Comparison of ENCODE assay signal across 10 mouse cellular contexts in genomic region chr2:75991581-75992205, GRCm38 (mm10). TPM values are rescaled to one million over a fixed set of nuclear protein-coding genes. Genes with fewer than 3 reads are reported as not detected.
A peak's percentile ranks its signal among the peaks of the same experiment; 100 is the strongest.
DNase-seq lines count a peak whose midpoint lies in the region; ATAC-seq and TF ChIP-seq lines count a peak whose summit lies in the region.
"Had no signal": no experiment of that assay in that cellular context is flagged by ENCODE, and none has a peak within 500 bp of the region (broad histone marks: within the 10 kb centered on the region; RNA-seq: fewer than 3 reads in every experiment).

No protein-coding gene starts in this region.

- 0 out of 4 replicates have a peak overlapping the region, but pooled peaks of 1 of the 2 experiments have one; percentile 19 for H3K27ac ChIP-seq in heart, embryonic 14.5 days (replicated peaks in 1 of 2; ENCODE audit: control insufficient read depth in 1 of 2, insufficient read depth in 1 of 2, low read depth in 2 of 2, low read length in 2 of 2)
- H3K27ac ChIP-seq in stomach, embryonic 16.5 days (ENCODE audit: low read length) = 0 out of 2 replicates have a peak overlapping the region, but pooled peaks have one; percentile 19
- no peak overlapping the region for H3K27ac ChIP-seq in stomach, postnatal 0 days (replicated peaks)
- 0 out of 2 replicates have a peak overlapping the region, but pooled peaks have one; percentile 25 for H3K27ac ChIP-seq in hindbrain, embryonic 16.5 days (ENCODE audit: low read depth, low read length)

- H3K4me2 ChIP-seq in heart, embryonic 14.5 days (ENCODE audit: low read length) = peak overlapping the region; percentile 42
- H3K4me2 ChIP-seq in stomach, embryonic 16.5 days (ENCODE audit: low read depth, low read length) = no peak overlapping the region
- H3K4me2 ChIP-seq in stomach, postnatal 0 days (replicated peaks; ENCODE audit: low read depth) = no peak overlapping the region
- H3K4me2 ChIP-seq in hindbrain, embryonic 16.5 days (ENCODE audit: low read length) = no peak overlapping the region
- H3K4me2 ChIP-seq: hindbrain, embryonic 15.5 days had no signal

- no peaks in the 10 kb centered on the region for H3K27me3 ChIP-seq in heart, embryonic 14.5 days (ENCODE audit: control insufficient read depth, insufficient read depth, low read length)
- H3K27me3 ChIP-seq in stomach, embryonic 16.5 days (ENCODE audit: control insufficient read depth, insufficient read depth, low read length) = no peaks in the 10 kb centered on the region
- H3K27me3 ChIP-seq in stomach, postnatal 0 days (ENCODE audit: control insufficient read depth, insufficient read depth, low read length) = no peaks in the 10 kb centered on the region
- H3K27me3 ChIP-seq in hindbrain, embryonic 16.5 days (replicated peaks; ENCODE audit: control insufficient read depth, insufficient read depth, low read length) = no peaks in the 10 kb centered on the region
- H3K27me3 ChIP-seq: hindbrain, embryonic 15.5 days had no signal

- intact Hi-C loops in heart, postnatal 14 days (cut with DNase I) = loop anchor here (2.0 kb wide), 1 partner anchor 79 kb away; no protein-coding TSS in a partner anchor

- H3K9me3 ChIP-seq in heart, embryonic 14.5 days (ENCODE audit: control insufficient read depth, low read length) = no peaks in the 10 kb centered on the region
- no peaks in the 10 kb centered on the region for H3K9me3 ChIP-seq in stomach, embryonic 16.5 days (replicated peaks; ENCODE audit: control insufficient read depth, low read length)
- no peaks in the 10 kb centered on the region for H3K9me3 ChIP-seq in stomach, postnatal 0 days (ENCODE audit: control insufficient read depth, low read length)
- H3K9me3 ChIP-seq in hindbrain, embryonic 16.5 days (ENCODE audit: control insufficient read depth, low read length) = no peaks in the 10 kb centered on the region
- H3K9me3 ChIP-seq: hindbrain, embryonic 15.5 days had no signal

- H3K36me3 ChIP-seq in heart, embryonic 14.5 days (ENCODE audit: control insufficient read depth, insufficient read depth, low read length) = no peaks in the 10 kb centered on the region
- no peaks in the 10 kb centered on the region for H3K36me3 ChIP-seq in stomach, embryonic 16.5 days (ENCODE audit: control insufficient read depth, insufficient read depth, low read length)
- no peaks in the 10 kb centered on the region for H3K36me3 ChIP-seq in stomach, postnatal 0 days (ENCODE audit: control insufficient read depth, insufficient read depth, low read length)
- H3K36me3 ChIP-seq in hindbrain, embryonic 16.5 days (ENCODE audit: control insufficient read depth, insufficient read depth, low read length) = no peaks in the 10 kb centered on the region
- H3K36me3 ChIP-seq: hindbrain, embryonic 15.5 days had no signal

- TF ChIP-seq CTCF in stomach, postnatal 0 days (IDR thresholded peaks at IDR 0.05; ENCODE audit: low read depth) = no peak

- ATAC-seq in heart, embryonic 14.5 days (ENCODE audit: insufficient number of reproducible peaks, insufficient read depth, low FRiP score, low read depth) = 0 out of 2 replicates have a peak, but pooled peaks have one; percentile 47
- peak; percentile 47; the same call in 1 of the 2 replicates for ATAC-seq in stomach, embryonic 16.5 days (ENCODE audit: insufficient read depth, low FRiP score)
- no peak for ATAC-seq in stomach, postnatal 0 days (ENCODE audit: low FRiP score, low TSS enrichment)
- no peak for ATAC-seq in hindbrain, embryonic 16.5 days
- ATAC-seq: Patski had no signal

- no peak for TF ChIP-seq EP300 in stomach, postnatal 0 days (optimal IDR thresholded peaks at IDR 0.05)

- H3K4me3 ChIP-seq in heart, embryonic 14.5 days (ENCODE audit: control insufficient read depth in 1 of 2, insufficient read depth in 1 of 2, low read depth in 1 of 2, low read length in 2 of 2) = no peak overlapping the region
- H3K4me3 ChIP-seq in stomach, embryonic 16.5 days (replicated peaks; ENCODE audit: low read length) = no peak overlapping the region
- no peak overlapping the region for H3K4me3 ChIP-seq in stomach, postnatal 0 days (ENCODE audit: low read depth, low read length)
- H3K4me3 ChIP-seq in hindbrain, embryonic 16.5 days (ENCODE audit: low read length) = no peak overlapping the region
- H3K4me3 ChIP-seq: hindbrain, embryonic 15.5 days had no signal

- peaks cover 8 to 12% of the 10 kb centered on the region in 2 experiments for H3K4me1 ChIP-seq in heart, embryonic 14.5 days (ENCODE audit: control insufficient read depth in 2 of 2, insufficient read depth in 2 of 2, low read length in 2 of 2)
- H3K4me1 ChIP-seq in stomach, embryonic 16.5 days (ENCODE audit: control insufficient read depth, insufficient read depth, low read length) = peaks cover 19% of the 10 kb centered on the region
- peaks cover 6% of the 10 kb centered on the region; the same call in 1 of the 2 replicates for H3K4me1 ChIP-seq in stomach, postnatal 0 days (replicated peaks; ENCODE audit: control insufficient read depth, insufficient read depth)
- H3K4me1 ChIP-seq in hindbrain, embryonic 16.5 days (ENCODE audit: control insufficient read depth, insufficient read depth, low read depth, low read length) = peaks cover 10% of the 10 kb centered on the region

- H3K9ac ChIP-seq in heart, embryonic 14.5 days (ENCODE audit: low read length) = no peak overlapping the region
- H3K9ac ChIP-seq in stomach, embryonic 16.5 days (ENCODE audit: low read length) = no peak overlapping the region
- no peak overlapping the region for H3K9ac ChIP-seq in stomach, postnatal 0 days (ENCODE audit: low read length)
- H3K9ac ChIP-seq in hindbrain, embryonic 16.5 days (ENCODE audit: low read depth, low read length) = no peak overlapping the region
- H3K9ac ChIP-seq: hindbrain, embryonic 15.5 days had no signal

- no peak for DNase-seq in heart, postnatal 14 days
- no peak for DNase-seq in stomach, postnatal 0 days (ENCODE audit: low spot score)
- no peak for DNase-seq in gastrocnemius, postnatal 10 days
- DNase-seq in retina, postnatal 1 day = no peak
- no peak for DNase-seq in right cerebral cortex, adult 2 months (ENCODE audit: low spot score in 2 of 2)

- 23% methylated on average over 6 of the region's 6 CpGs for WGBS in heart, embryonic 14.5 days
- WGBS in stomach, embryonic 16.5 days = 31% methylated on average over 6 of the region's 6 CpGs
- WGBS in stomach, postnatal 0 days = 24% methylated on average over 6 of the region's 6 CpGs
- 52% methylated on average over 6 of the region's 6 CpGs for WGBS in hindbrain, embryonic 16.5 days

RNA-seq across cellular contexts. Expression of gene Ttc30a1, which starts 9.9 kb away (rescaled TPM):
- polyA plus RNA-seq in heart, embryonic 14.5 days (2014; fragmentation: Nextera tagmentation; extraction: Ambion mirVana) = 5.8 and 6.5 TPM in 2 replicates
- 1 to 10 TPM; 1.9 to 2.4 TPM for total RNA-seq in heart, postnatal 14 days (2021)
- polyA plus RNA-seq in stomach, embryonic 16.5 days (2015; fragmentation: Nextera tagmentation; extraction: Ambion mirVana) = 7.2 and 7.6 TPM in 2 replicates
- polyA plus RNA-seq in stomach, postnatal 0 days (2015; fragmentation: Nextera tagmentation; extraction: Ambion mirVana) = 3.3 and 3.8 TPM in 2 replicates
- 8.9 and 9.2 TPM in 2 replicates for polyA plus RNA-seq in hindbrain, embryonic 16.5 days (2015; fragmentation: Nextera tagmentation; extraction: Ambion mirVana)
- total RNA-seq in gastrocnemius, postnatal 10 days (2021) = 1 to 10 TPM; 1.4 to 1.5 TPM

RNA-seq across cellular contexts. Expression of gene Ttc30a2, which starts 13.7 kb away (rescaled TPM):
- polyA plus RNA-seq in heart, embryonic 14.5 days (2014; fragmentation: Nextera tagmentation; extraction: Ambion mirVana) = 1.1 and 1.9 TPM in 2 replicates
- 1 to 10 TPM; 1.1 TPM for total RNA-seq in heart, postnatal 14 days (2021)
- 0.35 and 0.67 TPM in 2 replicates for polyA plus RNA-seq in stomach, embryonic 16.5 days (2015; fragmentation: Nextera tagmentation; extraction: Ambion mirVana)
- polyA plus RNA-seq in stomach, postnatal 0 days (2015; fragmentation: Nextera tagmentation; extraction: Ambion mirVana) = 0.17 and 0.27 TPM in 2 replicates
- 0.77 and 1.1 TPM in 2 replicates for polyA plus RNA-seq in hindbrain, embryonic 16.5 days (2015; fragmentation: Nextera tagmentation; extraction: Ambion mirVana)
- under 1 TPM in 1 of 2 experiments, not detected in 1; 0.45 TPM for total RNA-seq in gastrocnemius, postnatal 10 days (2021)

RNA-seq across cellular contexts. Expression of gene Ttc30b, which starts 53.3 kb away (rescaled TPM):
- polyA plus RNA-seq in heart, embryonic 14.5 days (2014; fragmentation: Nextera tagmentation; extraction: Ambion mirVana) = 11.7 and 12.8 TPM in 2 replicates
- total RNA-seq in heart, postnatal 14 days (2021) = 10 to 100 TPM; 11.0 to 13.7 TPM
- 12.3 and 13.7 TPM in 2 replicates for polyA plus RNA-seq in stomach, embryonic 16.5 days (2015; fragmentation: Nextera tagmentation; extraction: Ambion mirVana)
- polyA plus RNA-seq in stomach, postnatal 0 days (2015; fragmentation: Nextera tagmentation; extraction: Ambion mirVana) = 10.3 and 10.6 TPM in 2 replicates
- 23.0 and 23.3 TPM in 2 replicates for polyA plus RNA-seq in hindbrain, embryonic 16.5 days (2015; fragmentation: Nextera tagmentation; extraction: Ambion mirVana)
- total RNA-seq in gastrocnemius, postnatal 10 days (2021) = 1 to 10 TPM; 5.0 TPM

Comparison
In these comparisons a context has a peak if more than half of its experiments do, and no peak if none do; other contexts are left out.
1. ATAC-seq: peak in heart, embryonic 14.5 days (single experiment) and stomach, embryonic 16.5 days (single experiment); none in stomach, postnatal 0 days (single experiment) and hindbrain, embryonic 16.5 days (single experiment).